Mouse (Mus musculus) embryonic stem cell, embryonic (primary cell): ENCODE results near the gene Vmn1r227.

ENCODE experiments used
- CTCF ChIA-PET, 4 experiments: fragments of 300-600 bp in 2 of 4; fragments of 350-600 bp in 2 of 4; sonication (Branson Sonifier 250); formaldehyde crosslinking; loops; one replicate each; lab custom pipeline; 2022; ENCODE audit warnings: inconsistent platforms in 2 of 4; lab: Charles Lee
- POLR2A ChIA-PET, 4 experiments: fragments of 300-600 bp in 2 of 4; fragments of 350-600 bp in 2 of 4; sonication (Branson Sonifier 250); formaldehyde crosslinking; loops; one replicate each; lab custom pipeline; 2022; ENCODE audit warnings: antibody characterized with exemption in 4 of 4, inconsistent platforms in 1 of 4; lab: Charles Lee

Vmn1r227 gene

GRCm38 (mm10) chr17:20729543-20729942 is at the start of gene Vmn1r227:
TSS of gene Vmn1r227 (plus strand) at chr17:20729843.
- CTCF ChIA-PET: no interaction called here
- POLR2A ChIA-PET: no interaction called here

GRCm38 (mm10) chr17:20682543-20682942 is 47.1 kb upstream of the Vmn1r227 start, which contains the start of gene Vmn1r226:
TSS of gene Vmn1r226 (plus strand) at chr17:20682843.
- CTCF ChIA-PET: no interaction called here
- POLR2A ChIA-PET: interaction anchor here in 1 of 4 experiments (1.0 kb wide), 1 partner anchor 262 kb away, joined by 3 read pairs; the partner anchor contains the start of gene Ppp2r1a

GRCm38 (mm10) chr17:20786057-20786456 is 56.4 kb downstream of the Vmn1r227 start, which contains the start of gene Vmn1r228:
TSS of gene Vmn1r228 (minus strand) at chr17:20786157.
- ChIA-PET POLR2A (no interaction called here), CTCF (no interaction called here)
